Mouse (Mus musculus): ENCODE measurements at regions not wholly inside any gene's neighbourhood (a gene's known extent, or its start where the extent isn't known, plus 50 kb on each side); places are given as distances from the start of the nearest gene placed in this dataset.

DNA sequence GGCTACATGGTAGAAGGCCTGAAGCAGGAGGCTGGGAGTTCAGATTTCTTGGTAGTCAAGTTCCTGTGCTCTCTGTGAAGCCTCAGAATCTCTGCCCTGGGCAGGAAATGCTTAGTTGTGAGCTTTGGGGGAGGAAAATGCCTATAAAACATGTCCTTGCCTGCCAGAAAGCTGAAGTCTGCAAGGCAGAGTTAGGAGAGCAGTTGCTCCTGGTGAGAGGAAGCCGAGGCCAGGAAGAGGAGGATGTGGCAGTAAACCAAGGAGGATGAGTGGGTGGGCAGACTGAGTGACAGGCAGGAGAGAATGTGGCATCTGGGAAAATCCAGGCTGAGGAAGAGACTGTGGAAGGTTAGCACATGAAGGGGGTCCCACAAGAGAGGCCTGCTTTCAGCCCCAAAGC lies 97.7 kb upstream of the Gadd45a start:
- TF ChIP-seq EP300 (IDR thresholded peaks at IDR 0.05; ENCODE audit: low read depth) (no peak), CTCF (IDR thresholded peaks at IDR 0.05; ENCODE audit: low read depth) (no peak)

Data from heart, postnatal 0 days (tissue).